Mouse (Mus musculus): ENCODE data around the gene Pdgfra. TPM values are rescaled to one million over a fixed set of nuclear protein-coding genes. Genes with fewer than 3 reads are reported as not detected.

Pdgfra gene
- polyA plus RNA-seq, 1 experiment from 2014 or later = 28.0 TPM

DNA sequence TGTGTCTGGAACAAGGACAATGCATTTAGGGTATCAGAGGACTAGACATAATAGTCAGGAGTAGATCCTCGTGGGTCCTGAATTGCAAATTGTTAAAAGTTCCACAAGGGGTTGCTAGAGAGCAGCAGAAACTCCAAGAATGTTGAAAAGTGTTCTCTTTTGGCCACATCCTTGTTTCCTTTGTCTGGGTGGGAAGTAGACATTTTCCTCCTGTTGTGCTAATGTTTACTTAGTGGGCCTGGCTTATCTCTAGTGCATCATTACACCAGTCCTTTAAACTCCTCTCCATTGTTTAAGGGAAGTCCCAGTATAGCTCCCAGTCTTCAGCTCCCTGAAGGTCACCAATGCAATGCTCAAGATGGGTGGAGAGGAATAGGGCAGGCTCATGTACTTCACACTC, 57.9 kb downstream of the Pdgfra start:
- Histone ChIP-seq H3K9me3 (replicated peaks; ENCODE audit: control insufficient read depth, low read length) (no peaks in the 10 kb centered on the region), H3K27ac (ENCODE audit: low read depth, low read length) (no peak overlapping the region), H3K4me3 (ENCODE audit: low read depth, low read length) (no peak overlapping the region), H3K4me2 (no peak overlapping the region), H3K4me1 (ENCODE audit: control insufficient read depth, insufficient read depth, low read length) (no peaks in the 10 kb centered on the region), H3K9ac (ENCODE audit: low read depth, low read length) (no peak overlapping the region), H3K36me3 (ENCODE audit: control insufficient read depth, insufficient read depth, low read length) (no peaks in the 10 kb centered on the region), H3K27me3 (ENCODE audit: control insufficient read depth, insufficient read depth, low read length) (no peaks in the 10 kb centered on the region)
- 10% methylated on average over 1 of the region's 1 CpGs for WGBS (ENCODE audit: insufficient replicate concordance)
- ATAC-seq (replicated peaks; ENCODE audit: insufficient number of reproducible peaks, low FRiP score, low TSS enrichment) = no peak

DNA sequence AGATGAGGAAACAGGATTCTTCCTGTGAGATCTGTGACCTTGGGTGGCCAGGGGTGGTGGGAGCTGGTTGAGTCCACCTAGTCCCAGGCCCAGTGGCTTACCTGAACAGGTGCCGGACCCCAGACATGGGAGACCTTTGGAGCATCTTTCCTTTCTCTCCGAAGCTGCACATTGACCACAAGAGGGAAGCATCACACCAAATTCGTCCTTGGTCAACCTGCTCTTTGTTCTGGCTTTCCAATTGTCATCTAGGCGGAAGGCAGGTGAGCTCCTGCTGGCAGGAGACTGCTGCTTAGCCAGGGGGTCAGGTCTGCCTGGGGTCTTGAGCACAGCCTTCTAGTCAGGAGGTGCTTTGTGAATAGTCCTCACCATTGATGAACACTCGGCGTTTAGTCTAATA, 62.4 kb downstream of the Pdgfra start:
- Histone ChIP-seq H3K4me3 (ENCODE audit: low read depth, low read length) (no peak overlapping the region), H3K36me3 (ENCODE audit: control insufficient read depth, insufficient read depth, low read length) (no peaks in the 10 kb centered on the region), H3K4me2 (no peak overlapping the region), H3K27ac (ENCODE audit: low read depth, low read length) (no peak overlapping the region), H3K9me3 (replicated peaks; ENCODE audit: control insufficient read depth, low read length) (no peaks in the 10 kb centered on the region), H3K27me3 (ENCODE audit: control insufficient read depth, insufficient read depth, low read length) (no peaks in the 10 kb centered on the region), H3K4me1 (ENCODE audit: control insufficient read depth, insufficient read depth, low read length) (no peaks in the 10 kb centered on the region), H3K9ac (ENCODE audit: low read depth, low read length) (no peak overlapping the region)
- WGBS (ENCODE audit: insufficient replicate concordance) = 46% methylated on average over 6 of the region's 6 CpGs
- no peak for ATAC-seq (replicated peaks; ENCODE audit: insufficient number of reproducible peaks, low FRiP score, low TSS enrichment)

GRCm38 (mm10) chr5:75214929-75215328, 62.8 kb downstream of the Pdgfra start:
- Histone ChIP-seq H3K4me2 (no peak overlapping the region), H3K4me1 (ENCODE audit: control insufficient read depth, insufficient read depth, low read length) (no peaks in the 10 kb centered on the region), H3K4me3 (ENCODE audit: low read depth, low read length) (no peak overlapping the region), H3K9ac (ENCODE audit: low read depth, low read length) (no peak overlapping the region), H3K9me3 (replicated peaks; ENCODE audit: control insufficient read depth, low read length) (no peaks in the 10 kb centered on the region), H3K27me3 (ENCODE audit: control insufficient read depth, insufficient read depth, low read length) (no peaks in the 10 kb centered on the region), H3K27ac (ENCODE audit: low read depth, low read length) (no peak overlapping the region), H3K36me3 (ENCODE audit: control insufficient read depth, insufficient read depth, low read length) (no peaks in the 10 kb centered on the region)
- WGBS (ENCODE audit: insufficient replicate concordance) = 73% methylated on average over 7 of the region's 7 CpGs
- no peak for ATAC-seq (replicated peaks; ENCODE audit: insufficient number of reproducible peaks, low FRiP score, low TSS enrichment)

DNA sequence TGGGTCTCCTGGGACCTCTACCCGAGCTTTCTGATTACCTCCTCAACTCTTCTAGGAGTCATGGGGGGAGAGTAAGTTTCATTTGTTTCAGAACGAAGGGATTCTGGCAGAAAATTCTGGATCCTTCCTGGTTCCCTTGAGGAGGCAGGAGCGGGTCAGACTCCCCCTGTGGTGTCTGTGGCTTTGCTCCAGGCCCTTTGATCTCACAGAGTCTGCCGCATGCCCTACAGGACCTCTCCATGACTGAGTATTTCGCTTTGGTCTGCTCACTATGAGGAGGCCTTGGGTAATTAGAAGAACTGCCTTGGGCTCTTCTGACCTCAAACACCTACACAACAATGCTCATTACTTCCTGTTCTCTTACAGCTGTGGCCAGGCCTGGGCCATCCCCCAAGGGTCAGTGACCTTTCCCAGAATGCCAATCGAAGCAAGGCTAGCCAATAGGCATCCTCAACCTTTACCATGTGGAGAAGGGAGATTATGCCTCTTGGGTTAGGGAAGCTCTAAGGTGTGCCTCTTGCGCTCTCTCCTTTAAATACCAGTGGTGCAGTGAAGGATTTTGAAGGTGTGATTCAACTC, 63.7 kb downstream of the Pdgfra start:
- H3K9me3 ChIP-seq (replicated peaks; ENCODE audit: control insufficient read depth, low read length) = no peaks in the 10 kb centered on the region
- no peaks in the 10 kb centered on the region for H3K27me3 ChIP-seq (ENCODE audit: control insufficient read depth, insufficient read depth, low read length)
- H3K27ac ChIP-seq (ENCODE audit: low read depth, low read length) = no peak overlapping the region
- H3K4me1 ChIP-seq (ENCODE audit: control insufficient read depth, insufficient read depth, low read length) = no peaks in the 10 kb centered on the region
- no peak overlapping the region for H3K9ac ChIP-seq (ENCODE audit: low read depth, low read length)
- 67% methylated on average over 7 of the region's 7 CpGs for WGBS (ENCODE audit: insufficient replicate concordance)
- no peaks in the 10 kb centered on the region for H3K36me3 ChIP-seq (ENCODE audit: control insufficient read depth, insufficient read depth, low read length)
- no peak overlapping the region for H3K4me2 ChIP-seq
- ATAC-seq (replicated peaks; ENCODE audit: insufficient number of reproducible peaks, low FRiP score, low TSS enrichment) = no peak
- no peak overlapping the region for H3K4me3 ChIP-seq (ENCODE audit: low read depth, low read length)

DNA sequence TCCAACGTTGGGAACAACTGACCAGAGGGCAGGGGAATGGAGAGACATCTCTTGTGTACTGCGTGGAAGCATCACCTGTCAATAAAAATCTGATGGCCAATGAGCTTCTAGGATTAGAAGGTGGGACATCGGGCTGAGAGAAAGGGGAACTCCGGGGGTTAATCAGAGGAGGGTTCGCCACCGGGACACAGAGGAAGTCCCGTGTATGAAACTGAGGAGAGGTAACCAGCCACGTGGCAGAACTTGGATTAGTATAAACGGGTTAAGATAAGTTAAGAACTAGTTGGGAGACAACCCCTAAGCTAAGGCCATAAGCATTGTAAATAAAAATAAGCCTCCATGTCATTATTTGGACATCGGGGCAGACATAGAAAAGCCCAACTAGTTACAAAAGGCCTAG, 69.5 kb downstream of the Pdgfra start:
- H3K36me3 ChIP-seq (ENCODE audit: control insufficient read depth, insufficient read depth, low read length) = no peaks in the 10 kb centered on the region
- H3K4me3 ChIP-seq (ENCODE audit: low read depth, low read length) = no peak overlapping the region
- 77% methylated on average over 10 of the region's 10 CpGs for WGBS (ENCODE audit: insufficient replicate concordance)

GRCm38 (mm10) chr5:75222491-75223265, 70.6 kb downstream of the Pdgfra start:
- Histone ChIP-seq H3K4me3 (ENCODE audit: low read depth, low read length) (no peak overlapping the region), H3K27me3 (ENCODE audit: control insufficient read depth, insufficient read depth, low read length) (no peaks in the 10 kb centered on the region), H3K4me1 (ENCODE audit: control insufficient read depth, insufficient read depth, low read length) (no peaks in the 10 kb centered on the region), H3K9ac (ENCODE audit: low read depth, low read length) (no peak overlapping the region), H3K9me3 (replicated peaks; ENCODE audit: control insufficient read depth, low read length) (no peaks in the 10 kb centered on the region), H3K4me2 (no peak overlapping the region), H3K27ac (ENCODE audit: low read depth, low read length) (no peak overlapping the region), H3K36me3 (ENCODE audit: control insufficient read depth, insufficient read depth, low read length) (no peaks in the 10 kb centered on the region)
- no peak for ATAC-seq (replicated peaks; ENCODE audit: insufficient number of reproducible peaks, low FRiP score, low TSS enrichment)
- 74% methylated on average over 10 of the region's 10 CpGs for WGBS (ENCODE audit: insufficient replicate concordance)

More for the DNA sequence above, 69.5 kb downstream of the Pdgfra start:
- no peak for ATAC-seq (replicated peaks; ENCODE audit: insufficient number of reproducible peaks, low FRiP score, low TSS enrichment)
- Histone ChIP-seq H3K4me1 (ENCODE audit: control insufficient read depth, insufficient read depth, low read length) (no peaks in the 10 kb centered on the region), H3K9ac (ENCODE audit: low read depth, low read length) (no peak overlapping the region), H3K27me3 (ENCODE audit: control insufficient read depth, insufficient read depth, low read length) (no peaks in the 10 kb centered on the region), H3K4me2 (no peak overlapping the region), H3K27ac (ENCODE audit: low read depth, low read length) (no peak overlapping the region), H3K9me3 (replicated peaks; ENCODE audit: control insufficient read depth, low read length) (no peaks in the 10 kb centered on the region)

- 41% methylated on average over 2 of the region's 2 CpGs for WGBS (ENCODE audit: insufficient replicate concordance)
- H3K4me3 ChIP-seq (ENCODE audit: low read depth, low read length) = no peak overlapping the region
- no peak overlapping the region for H3K4me2 ChIP-seq
- no peak for ATAC-seq (replicated peaks; ENCODE audit: insufficient number of reproducible peaks, low FRiP score, low TSS enrichment)
- H3K36me3 ChIP-seq (ENCODE audit: control insufficient read depth, insufficient read depth, low read length) = no peaks in the 10 kb centered on the region
- no peaks in the 10 kb centered on the region for H3K9me3 ChIP-seq (replicated peaks; ENCODE audit: control insufficient read depth, low read length)
- no peaks in the 10 kb centered on the region for H3K4me1 ChIP-seq (ENCODE audit: control insufficient read depth, insufficient read depth, low read length)
- no peak overlapping the region for H3K27ac ChIP-seq (ENCODE audit: low read depth, low read length)
- H3K27me3 ChIP-seq (ENCODE audit: control insufficient read depth, insufficient read depth, low read length) = no peaks in the 10 kb centered on the region
- H3K9ac ChIP-seq (ENCODE audit: low read depth, low read length) = no peak overlapping the region
Observed at GRCm38 (mm10) chr5:75238363-75238762, 86.3 kb downstream of the Pdgfra start.

DNA sequence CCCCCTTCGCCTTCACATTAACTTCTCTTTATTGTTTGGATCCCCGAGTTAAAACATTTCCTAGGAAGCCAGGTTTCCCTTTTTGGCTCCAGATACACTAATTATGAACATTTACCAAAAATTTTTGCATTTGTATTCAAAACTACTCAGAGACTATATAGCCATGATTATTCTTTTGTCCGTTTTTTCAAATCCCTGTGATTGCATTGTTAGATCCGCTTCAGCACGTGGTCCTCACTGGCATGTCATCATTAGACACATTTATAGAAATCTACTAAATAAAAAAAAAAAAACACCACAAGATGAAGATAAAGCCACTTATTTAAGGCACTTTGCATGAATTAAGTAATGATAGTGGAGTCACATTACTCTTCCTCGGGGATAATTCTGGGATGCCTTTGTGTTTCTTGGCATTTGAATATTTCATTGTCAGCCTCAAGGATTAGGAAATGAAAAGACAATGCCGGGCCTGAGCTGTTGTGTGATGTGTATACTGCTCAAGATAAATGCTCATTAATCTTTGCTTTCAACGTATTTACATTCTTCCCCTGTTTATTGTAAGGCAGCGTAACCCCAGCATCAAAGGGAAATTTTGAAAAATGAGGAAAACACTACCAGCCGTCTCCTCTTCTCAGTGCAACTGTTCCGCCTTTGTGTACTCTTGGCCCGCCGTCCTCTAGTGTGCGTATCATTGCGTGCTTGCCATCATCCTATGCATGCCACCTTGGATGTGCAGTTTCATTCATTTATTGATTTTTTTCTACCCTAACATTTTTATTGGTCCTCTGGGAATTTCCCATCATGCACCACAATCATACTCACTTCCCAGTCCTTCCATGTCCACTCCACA, 87.1 kb downstream of the Pdgfra start:
- no peak overlapping the region for H3K27ac ChIP-seq (ENCODE audit: low read depth, low read length)
- no peaks in the 10 kb centered on the region for H3K4me1 ChIP-seq (ENCODE audit: control insufficient read depth, insufficient read depth, low read length)
- H3K36me3 ChIP-seq (ENCODE audit: control insufficient read depth, insufficient read depth, low read length) = no peaks in the 10 kb centered on the region
- ATAC-seq (replicated peaks; ENCODE audit: insufficient number of reproducible peaks, low FRiP score, low TSS enrichment) = no peak
- no peak overlapping the region for H3K4me2 ChIP-seq
- no peak overlapping the region for H3K4me3 ChIP-seq (ENCODE audit: low read depth, low read length)
- H3K9ac ChIP-seq (ENCODE audit: low read depth, low read length) = no peak overlapping the region
- H3K9me3 ChIP-seq (replicated peaks; ENCODE audit: control insufficient read depth, low read length) = no peaks in the 10 kb centered on the region
- WGBS (ENCODE audit: insufficient replicate concordance) = 81% methylated on average over 15 of the region's 15 CpGs
- no peaks in the 10 kb centered on the region for H3K27me3 ChIP-seq (ENCODE audit: control insufficient read depth, insufficient read depth, low read length)

All from heart, embryonic 11.5 days (tissue).